Mouse (Mus musculus) lung, postnatal 0 days (tissue): Measurements from ENCODE around the gene Atp5j.

ENCODE experiments used
- CTCF ChIP-seq: IDR thresholded peaks from 2 replicates; pipeline ENCODE4 v1.5.1; 2016; ENCODE audit warnings: antibody characterized with exemption, mild to moderate bottlenecking
- EP300 ChIP-seq: IDR thresholded peaks from 2 replicates; pipeline ENCODE4 v1.6.1; 2016; ENCODE audit warnings: antibody characterized with exemption, mild to moderate bottlenecking, control low read depth

DNA sequence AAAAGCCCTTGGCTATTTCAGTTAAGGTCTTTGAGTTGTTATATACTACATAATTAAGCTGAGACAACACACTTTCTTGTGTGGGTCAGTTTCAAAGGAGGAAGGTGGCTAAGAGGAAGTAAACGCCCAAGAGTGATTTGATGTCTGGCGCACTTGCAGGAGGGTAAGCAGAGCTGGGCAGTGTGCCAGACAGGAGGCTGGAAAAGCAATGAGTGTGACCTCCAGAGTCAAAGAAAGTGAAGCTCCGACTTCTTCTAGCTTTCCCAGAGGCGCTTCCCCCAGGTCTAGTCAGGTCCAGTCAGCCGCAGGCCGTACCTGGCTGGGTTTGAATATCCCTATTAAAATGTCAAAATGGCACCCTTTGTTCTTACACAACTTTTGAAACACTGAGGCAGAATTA lies 33.2 kb downstream of the Atp5j start:
- TF ChIP-seq CTCF (no peak), EP300 (no peak; the same call in 1 of the 2 replicates)
